Mouse (Mus musculus) right cerebral cortex, postnatal 14 days (tissue): ENCODE measurements around the gene Fn3krp.

Source experiments
- DNase-seq: peaks from one replicate; pipeline ENCODE4 v3.0.0; 2022

Fn3krp gene

GRCm38 (mm10) chr11:121420830-121421552, at the start of gene Fn3krp:
TSS of gene Fn3krp (plus strand) at chr11:121421401.
- DNase-seq = peak; percentile 98

GRCm38 (mm10) chr11:121373305-121373704, 47.9 kb upstream of the Fn3krp start:
- DNase-seq = no peak

- DNase-seq = no peak
Observed at GRCm38 (mm10) chr11:121378644-121379043, 42.6 kb upstream of the Fn3krp start.

- no peak for DNase-seq
Observed at GRCm38 (mm10) chr11:121380294-121380693, 40.9 kb upstream of the Fn3krp start.

GRCm38 (mm10) chr11:121387750-121388553, 33.2 kb upstream of the Fn3krp start, which contains the start of gene Rab40b:
TSS of gene Rab40b (minus strand) at chr11:121388251.
- DNase-seq = peak; percentile 95

GRCm38 (mm10) chr11:121388554-121388945, 32.7 kb upstream of the Fn3krp start:
- DNase-seq = no peak

GRCm38 (mm10) chr11:121390793-121391192, 30.4 kb upstream of the Fn3krp start:
- no peak for DNase-seq

GRCm38 (mm10) chr11:121392405-121392804, 28.8 kb upstream of the Fn3krp start:
- no peak for DNase-seq

- peak; percentile 13 for DNase-seq
Observed at GRCm38 (mm10) chr11:121407366-121408155, 13.6 kb upstream of the Fn3krp start.

- DNase-seq = no peak
Observed at GRCm38 (mm10) chr11:121414762-121415161, 6.4 kb upstream of the Fn3krp start.

- no peak for DNase-seq
Observed at GRCm38 (mm10) chr11:121415351-121415750, 5.8 kb upstream of the Fn3krp start.

GRCm38 (mm10) chr11:121417971-121418370, 3.2 kb upstream of the Fn3krp start:
- no peak for DNase-seq

GRCm38 (mm10) chr11:121418932-121419331, 2.3 kb upstream of the Fn3krp start:
- no peak for DNase-seq

- no peak for DNase-seq
Observed at GRCm38 (mm10) chr11:121420379-121420778, 822 bp upstream of the Fn3krp start.

GRCm38 (mm10) chr11:121421553-121422173, 462 bp downstream of the Fn3krp start:
- DNase-seq = no peak

- no peak for DNase-seq
Observed at GRCm38 (mm10) chr11:121433397-121433796, 12.2 kb downstream of the Fn3krp start.

- peak; percentile 95 for DNase-seq
Observed at GRCm38 (mm10) chr11:121434156-121435155, 13.3 kb downstream of the Fn3krp start, which contains the start of gene Fn3k. TSS of gene Fn3k (plus strand) at chr11:121434913.

GRCm38 (mm10) chr11:121437236-121437635, 16.0 kb downstream of the Fn3krp start:
- no peak for DNase-seq

- no peak for DNase-seq
Observed at GRCm38 (mm10) chr11:121439686-121440292, 18.6 kb downstream of the Fn3krp start.

GRCm38 (mm10) chr11:121441653-121442052, 20.5 kb downstream of the Fn3krp start:
- DNase-seq = no peak

GRCm38 (mm10) chr11:121442076-121442475, 20.9 kb downstream of the Fn3krp start:
- no peak for DNase-seq
